Mouse (Mus musculus) testis, postnatal 14 days (tissue): ENCODE data around the gene Exoc3l2.
"Not testable (repeated sequence)": the region's sequence is repeated elsewhere in the genome, so short reads cannot be mapped to it uniquely, and the experiment has no call there.

Experiments used
- DNase-seq: peaks from one replicate; pipeline ENCODE4 v3.0.0; 2021; ENCODE audit warnings: low spot score

Exoc3l2 gene

GRCm38 (mm10) chr7:19489525-19489924, 26.4 kb downstream of the Exoc3l2 start:
- no peak for DNase-seq

- no peak for DNase-seq
Measured at GRCm38 (mm10) chr7:19491731-19492130, 28.6 kb downstream of the Exoc3l2 start.

GRCm38 (mm10) chr7:19494751-19495474, 31.8 kb downstream of the Exoc3l2 start:
- DNase-seq: no peak

GRCm38 (mm10) chr7:19495521-19496213, 32.5 kb downstream of the Exoc3l2 start:
- peak; percentile 90 for DNase-seq

- no peak for DNase-seq
Measured at GRCm38 (mm10) chr7:19496214-19496555, 33.1 kb downstream of the Exoc3l2 start.

- DNase-seq: no peak
Measured at GRCm38 (mm10) chr7:19498326-19498725, 35.2 kb downstream of the Exoc3l2 start.

GRCm38 (mm10) chr7:19500420-19501363, 37.6 kb downstream of the Exoc3l2 start:
- DNase-seq: no peak

- no peak for DNase-seq
Measured at GRCm38 (mm10) chr7:19501658-19502057, 38.5 kb downstream of the Exoc3l2 start.

GRCm38 (mm10) chr7:19503481-19504068, 40.4 kb downstream of the Exoc3l2 start:
- no peak for DNase-seq

GRCm38 (mm10) chr7:19506326-19506725, 43.2 kb downstream of the Exoc3l2 start:
- no peak for DNase-seq

GRCm38 (mm10) chr7:19506969-19507611, 44.0 kb downstream of the Exoc3l2 start:
- DNase-seq: peak; percentile 60

- no peak for DNase-seq
Measured at GRCm38 (mm10) chr7:19507612-19507981, 44.5 kb downstream of the Exoc3l2 start.

- peak; percentile 94 for DNase-seq
Measured at GRCm38 (mm10) chr7:19508150-19508923, 45.2 kb downstream of the Exoc3l2 start, which contains the start of the genes Bloc1s3 and Trappc6a. Gene Bloc1s3 (minus strand): TSS chr7:19508367. Gene Trappc6a (plus strand): TSS chr7:19508395.

- DNase-seq: no peak
Measured at GRCm38 (mm10) chr7:19508924-19509568, 45.9 kb downstream of the Exoc3l2 start.

- DNase-seq: no peak
Measured at GRCm38 (mm10) chr7:19509786-19510185, 46.7 kb downstream of the Exoc3l2 start.

GRCm38 (mm10) chr7:19511934-19512333, 48.8 kb downstream of the Exoc3l2 start:
- not testable (repeated sequence) for DNase-seq

- DNase-seq: no peak
Measured at GRCm38 (mm10) chr7:19512353-19512752, 49.2 kb downstream of the Exoc3l2 start.

GRCm38 (mm10) chr7:19517652-19518365, 54.7 kb downstream of the Exoc3l2 start, which contains the start of gene Nkpd1:
Gene Nkpd1 (plus strand): TSS chr7:19517838.
- DNase-seq: no peak

- no peak for DNase-seq
Measured at GRCm38 (mm10) chr7:19520032-19520431, 56.9 kb downstream of the Exoc3l2 start.
